Mouse (Mus musculus) heart, postnatal 0 days (tissue): Measurements from ENCODE around the gene Fam98b. TPM values are rescaled to one million over a fixed set of nuclear protein-coding genes. Genes with fewer than 3 reads are reported as not detected.

Experiments
- ATAC-seq: fragments of 200-750 bp; cut with Nextera tagmentation; 2 replicates; pipeline ENCODE4 v1.8.0; 2017; ENCODE audit warnings: low read depth, moderate number of reproducible peaks, moderate library complexity; ENCODE audit not compliant: insufficient read depth
- DNase-seq: peaks from one replicate; pipeline ENCODE4 v3.0.0-alpha.2; 2016; ENCODE audit warnings: low spot score
- H3K27ac ChIP-seq: fragments of 300-500 bp; sonication (generic); 2 replicates; pipeline ENCODE4 v1.5.1; 2014; ENCODE audit warnings: low read depth, mild to moderate bottlenecking
- H3K27me3 ChIP-seq: fragments of 300-500 bp; sonication (generic); 2 replicates; pipeline ENCODE4 v1.6.1; 2014; ENCODE audit warnings: low read length, mixed read lengths; ENCODE audit not compliant: control insufficient read depth, insufficient read depth
- H3K36me3 ChIP-seq: fragments of 300-500 bp; sonication (generic); replicated peaks from 2 replicates; pipeline ENCODE4 v1.6.1; 2014; ENCODE audit warnings: low read length, mixed read lengths; ENCODE audit not compliant: control insufficient read depth, insufficient read depth
- H3K4me1 ChIP-seq: fragments of 300-500 bp; sonication (generic); 2 replicates; pipeline ENCODE4 v1.6.1; 2014; ENCODE audit warnings: antibody characterized with exemption; ENCODE audit not compliant: control insufficient read depth, insufficient read depth
- H3K4me2 ChIP-seq: fragments of 300-500 bp; sonication (generic); 2 replicates; pipeline ENCODE4 v1.6.1; 2014; ENCODE audit warnings: low read depth, mild to moderate bottlenecking, low read length, moderate library complexity
- H3K4me3 ChIP-seq: fragments of 300-500 bp; sonication (generic); 2 replicates; pipeline ENCODE4 v1.5.1; 2014; ENCODE audit warnings: low read depth, low read length
- H3K9ac ChIP-seq: fragments of 300-500 bp; sonication (generic); replicated peaks from 2 replicates; pipeline ENCODE4 v1.6.1; 2014; ENCODE audit warnings: low read depth, low read length, mixed read lengths
- H3K9me3 ChIP-seq: fragments of 300-500 bp; sonication (generic); replicated peaks from 2 replicates; pipeline ENCODE4 v1.6.1; 2016; ENCODE audit warnings: low read length; ENCODE audit not compliant: control insufficient read depth
- CTCF ChIP-seq: IDR thresholded peaks from 2 replicates; pipeline ENCODE4 v1.5.1; 2016; ENCODE audit warnings: antibody characterized with exemption, control low read depth, low read depth
- EP300 ChIP-seq: IDR thresholded peaks from 2 replicates; pipeline ENCODE4 v1.6.1; 2016; ENCODE audit warnings: antibody characterized with exemption, low read depth
- whole genome bisulfite sequencing: fragments of 180-500 bp; shearing (Covaris S2); extraction: QIAGEN DNeasy Blood & Tissue Kit; methylation state at CpG from one replicate; pipeline ENCODE4 v1.1.7; 2014; 5-methylcytosine and 5-hydroxymethylcytosine counted together
- polyA plus RNA-seq: library from polyadenylated mRNA; unstranded; fragments of >200 nt; fragmentation: Nextera tagmentation; extraction: Ambion mirVana; gene quantifications from 2 replicates; pipeline ENCODE4 v1.2.1, GENCODE M21; 2015
- total RNA-seq: library from RNA; depleted of rRNA; stranded (reverse); fragments of >200 nt; gene quantifications from 2 replicates; pipeline ENCODE4 v1.2.3, GENCODE M21; 2014; ENCODE audit warnings: low replicate concordance; rRNA removed

The Fam98b gene
- total RNA-seq = 0.61 and 2.8 TPM in 2 replicates
- 7.0 and 8.3 TPM in 2 replicates for polyA plus RNA-seq

DNA sequence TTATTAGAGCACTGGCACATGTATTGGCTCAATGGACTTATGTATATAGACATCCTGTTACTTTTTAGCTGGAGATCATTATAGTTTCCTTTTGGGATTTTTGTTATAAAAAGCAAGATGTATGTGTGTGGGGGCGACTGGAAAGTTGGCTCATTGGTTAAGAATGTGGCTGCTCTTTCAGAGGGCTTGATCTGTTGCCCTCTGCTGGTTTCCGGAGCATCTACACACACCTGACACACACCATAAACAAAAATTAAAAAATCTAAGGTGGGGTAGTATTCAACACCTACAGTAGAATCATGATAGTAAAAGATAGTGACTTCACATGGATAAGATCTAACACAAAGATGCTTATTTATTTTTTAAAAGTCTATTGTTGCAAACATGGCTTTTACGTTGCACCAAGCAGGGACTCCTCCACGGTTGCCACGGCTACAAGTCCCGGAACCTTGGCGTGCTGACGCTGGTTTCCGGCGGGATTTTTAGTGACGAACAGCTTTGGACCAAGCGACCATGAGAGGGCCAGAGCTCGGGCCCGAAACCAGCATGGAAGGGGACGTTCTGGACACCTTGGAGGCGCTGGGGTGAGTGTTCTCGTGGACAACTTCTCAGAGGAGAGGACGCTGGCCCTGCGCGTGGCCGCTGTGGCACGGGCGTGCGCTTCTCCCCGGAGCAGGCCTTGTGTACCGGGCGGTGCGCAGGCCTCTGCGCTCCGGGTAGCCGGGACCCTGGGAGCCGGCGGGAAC lies at the start of gene Fam98b:
TSS of gene Fam98b (plus strand) at position 485 of the 746 bp plus-strand sequence.
- under 1% methylated on average over 30 of the region's 33 CpGs for WGBS
- TF ChIP-seq EP300 (no peak), CTCF (peak; percentile 52)
- H3K27ac ChIP-seq = peak within 1 kb of the TSS; percentile 75

DNA sequence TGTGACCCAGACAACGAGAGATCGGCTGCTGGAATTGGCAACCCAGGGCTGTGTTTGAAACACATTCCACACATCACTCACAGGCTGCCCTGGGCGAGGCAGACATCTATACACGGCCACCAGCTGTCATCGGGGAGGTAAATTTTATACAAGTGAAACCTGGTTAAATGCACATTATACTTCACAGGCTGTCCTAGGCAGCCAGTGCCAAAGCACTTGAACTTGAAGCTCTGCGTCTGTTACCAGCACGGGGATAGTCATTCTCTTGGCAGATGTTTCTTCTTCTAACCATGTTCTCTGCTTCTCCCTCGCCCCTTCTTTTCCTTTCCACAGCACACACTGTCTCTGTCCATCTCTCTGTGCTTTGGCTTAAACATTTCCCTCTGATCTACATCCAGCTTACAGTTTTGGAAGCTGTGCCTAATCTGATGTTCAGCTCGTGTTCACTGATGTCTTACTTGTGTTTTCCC lies 48.6 kb upstream of the Fam98b start:
- Histone ChIP-seq H3K9ac (no peak overlapping the region), H3K4me2 (no peak overlapping the region), H3K36me3 (no peaks in the 10 kb centered on the region), H3K9me3 (no peaks in the 10 kb centered on the region), H3K27ac (no peak overlapping the region), H3K27me3 (no peaks in the 10 kb centered on the region), H3K4me3 (no peak overlapping the region), H3K4me1 (0 out of 2 replicates have a peak, but pooled peaks cover under 1% of the 10 kb centered on the region)
- DNase-seq (no peak), ATAC-seq (no peak)
- TF ChIP-seq EP300 (no peak), CTCF (no peak)
- 36% methylated on average over 9 of the region's 9 CpGs for WGBS

More for the DNA sequence above, at the start of gene Fam98b:
- peak; percentile 89 for DNase-seq
- Histone ChIP-seq H3K36me3 (no peaks in the 10 kb centered on the region), H3K9me3 (no peaks in the 10 kb centered on the region), H3K9ac (peak within 1 kb of the TSS; percentile 71), H3K4me2 (peak within 1 kb of the TSS; percentile 77), H3K4me3 (peak within 1 kb of the TSS; percentile 68), H3K27me3 (no peaks in the 10 kb centered on the region), H3K4me1 (peaks cover 7% of the 10 kb centered on the region)
- ATAC-seq = peak; percentile 95

DNA sequence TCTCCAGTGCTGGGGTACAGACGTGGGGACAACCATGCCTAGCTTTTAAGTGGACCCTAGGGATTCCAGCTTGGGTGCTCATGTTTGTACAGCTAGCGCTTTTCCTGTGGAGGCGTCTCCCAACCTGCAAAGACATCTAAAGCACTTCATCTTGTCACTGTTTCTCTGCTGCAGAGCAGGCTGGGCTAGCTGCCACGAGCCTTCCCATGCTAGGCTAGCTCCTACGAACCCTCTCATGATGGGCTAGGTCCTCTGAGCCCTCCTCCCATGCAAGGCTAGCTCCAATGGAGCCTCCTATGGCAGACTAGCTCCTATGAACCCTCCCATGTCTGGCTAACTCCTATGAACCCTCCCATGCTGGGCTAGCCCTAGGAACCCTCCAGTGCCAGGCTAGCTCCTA lies 46.2 kb upstream of the Fam98b start:
- no peaks in the 10 kb centered on the region for H3K4me1 ChIP-seq
- no peak overlapping the region for H3K4me3 ChIP-seq
- no peak overlapping the region for H3K9ac ChIP-seq
- no peak for DNase-seq
- H3K36me3 ChIP-seq = no peaks in the 10 kb centered on the region
- H3K9me3 ChIP-seq = no peaks in the 10 kb centered on the region
- 44% methylated on average over 5 of the region's 5 CpGs for WGBS
- no peak for ATAC-seq
- H3K27me3 ChIP-seq = no peaks in the 10 kb centered on the region
- H3K27ac ChIP-seq = no peak overlapping the region
- TF ChIP-seq EP300 (no peak), CTCF (no peak)
- no peak overlapping the region for H3K4me2 ChIP-seq

DNA sequence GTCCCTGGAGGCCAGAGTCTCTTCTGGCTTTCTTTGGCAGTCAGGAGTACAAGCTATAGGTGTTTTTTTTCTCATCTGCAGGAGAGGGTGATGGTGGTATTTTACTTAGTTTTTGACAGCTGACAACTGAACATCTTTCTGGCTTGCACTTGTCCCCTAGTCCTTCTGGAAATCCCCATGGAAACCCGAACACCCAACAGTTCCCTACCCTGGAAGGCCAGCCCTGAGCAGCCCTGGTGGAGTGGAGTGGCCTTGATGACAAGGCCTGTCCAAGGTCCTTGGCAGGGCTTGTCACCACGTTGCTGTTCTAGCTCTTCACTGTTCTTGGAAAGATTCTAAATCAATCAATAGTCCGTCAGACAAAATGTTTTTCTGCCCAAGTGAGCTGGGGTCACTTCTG lies 45.0 kb upstream of the Fam98b start:
- Histone ChIP-seq H3K9ac (no peak overlapping the region), H3K9me3 (no peaks in the 10 kb centered on the region), H3K4me2 (no peak overlapping the region), H3K4me1 (no peaks in the 10 kb centered on the region), H3K4me3 (no peak overlapping the region), H3K27ac (no peak overlapping the region), H3K27me3 (no peaks in the 10 kb centered on the region), H3K36me3 (no peaks in the 10 kb centered on the region)
- no peak for DNase-seq
- TF ChIP-seq EP300 (no peak), CTCF (no peak)
- WGBS = 39% methylated on average over 3 of the region's 3 CpGs
- no peak for ATAC-seq

DNA sequence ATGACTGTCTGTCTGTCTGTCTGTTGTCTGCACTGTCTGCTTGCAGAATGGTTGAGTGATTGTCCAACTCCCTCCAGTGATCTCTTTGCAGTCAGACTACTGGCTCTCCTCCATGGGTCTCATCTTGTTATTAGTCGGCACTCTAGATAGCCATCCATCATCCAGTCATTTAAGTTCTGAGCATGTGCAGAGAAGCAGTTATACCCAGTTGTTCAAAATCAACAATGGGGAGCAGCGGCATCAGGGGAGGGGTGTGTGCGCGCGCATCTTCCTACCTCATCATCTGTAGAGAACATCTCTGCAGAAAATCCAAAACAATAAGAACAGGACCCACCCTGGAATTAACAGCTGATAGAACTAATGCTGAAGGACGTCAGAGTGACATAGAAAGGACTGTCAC lies 44.5 kb upstream of the Fam98b start:
- H3K27me3 ChIP-seq = no peaks in the 10 kb centered on the region
- H3K4me1 ChIP-seq = no peaks in the 10 kb centered on the region
- TF ChIP-seq CTCF (no peak), EP300 (no peak)
- H3K9ac ChIP-seq = no peak overlapping the region
- WGBS = 73% methylated on average over 6 of the region's 6 CpGs
- no peak overlapping the region for H3K4me3 ChIP-seq
- ATAC-seq (no peak), DNase-seq (no peak)
- no peaks in the 10 kb centered on the region for H3K36me3 ChIP-seq
- no peak overlapping the region for H3K4me2 ChIP-seq
- H3K27ac ChIP-seq = no peak overlapping the region
- no peaks in the 10 kb centered on the region for H3K9me3 ChIP-seq
